Mouse (Mus musculus): ENCODE results near the gene Nr4a1. TPM values are rescaled to one million over a fixed set of nuclear protein-coding genes. Genes with fewer than 3 reads are reported as not detected.
A peak's percentile ranks its signal among the peaks of the same experiment; 100 is the strongest.

The Nr4a1 gene
- polyA plus RNA-seq (2016; fragmentation: Nextera tagmentation; extraction: Ambion mirVana), result 8.0 and 13.0 TPM in 2 replicates

GRCm38 (mm10) chr15:101253886-101254795 is at the start of gene Nr4a1:
TSS of gene Nr4a1 (plus strand) at chr15:101254269.
- H3K27me3 ChIP-seq (ENCODE audit: insufficient read depth, poor library complexity, severe bottlenecking), result no peaks in the 10 kb centered on the region
- H3K9me3 ChIP-seq, result no peaks in the 10 kb centered on the region
- H3K36me3 ChIP-seq, result 0 out of 2 replicates have a peak, but pooled peaks cover 3% of the 10 kb centered on the region
- peak within 1 kb of the TSS; percentile 89 for H3K4me3 ChIP-seq
- peak; percentile 90 for DNase-seq (ENCODE audit: low spot score)
- peak within 1 kb of the TSS; percentile 98 for H3K27ac ChIP-seq
- under 1% methylated on average over 67 of the region's 82 CpGs for WGBS
- peaks cover 47% of the 10 kb centered on the region for H3K4me1 ChIP-seq

- DNase-seq (ENCODE audit: low spot score), result no peak
- Histone ChIP-seq H3K4me1 (peaks cover 5% of the 10 kb centered on the region; the same call in 1 of the 2 replicates), H3K4me3 (no peak overlapping the region), H3K9me3 (no peaks in the 10 kb centered on the region; the same call in 1 of the 2 replicates), H3K27ac (no peak overlapping the region), H3K27me3 (ENCODE audit: insufficient read depth, poor library complexity, severe bottlenecking) (no peaks in the 10 kb centered on the region), H3K36me3 (peaks cover 87% of the 10 kb centered on the region)
- WGBS, result 80% methylated on average over 7 of the region's 7 CpGs
These were observed 49.3 kb upstream of the Nr4a1 start for GRCm38 (mm10) chr15:101204781-101205180.

- DNase-seq (ENCODE audit: low spot score), result no peak
- H3K36me3 ChIP-seq, result peaks cover 66% of the 10 kb centered on the region
- H3K9me3 ChIP-seq, result no peaks in the 10 kb centered on the region
- H3K4me1 ChIP-seq, result peaks cover 5% of the 10 kb centered on the region; the same call in 1 of the 2 replicates
- WGBS, result 65% methylated on average over 6 of the region's 6 CpGs
- H3K27me3 ChIP-seq (ENCODE audit: insufficient read depth, poor library complexity, severe bottlenecking), result no peaks in the 10 kb centered on the region
- no peak overlapping the region for H3K27ac ChIP-seq
- no peak overlapping the region for H3K4me3 ChIP-seq
These were observed 43.8 kb upstream of the Nr4a1 start for GRCm38 (mm10) chr15:101210228-101210627.

GRCm38 (mm10) chr15:101210998-101211613 is 43.0 kb upstream of the Nr4a1 start:
- Histone ChIP-seq H3K27ac (no peak overlapping the region), H3K27me3 (ENCODE audit: insufficient read depth, poor library complexity, severe bottlenecking) (no peaks in the 10 kb centered on the region), H3K4me3 (no peak overlapping the region), H3K4me1 (peaks cover 5% of the 10 kb centered on the region; the same call in 1 of the 2 replicates), H3K36me3 (peaks cover 61% of the 10 kb centered on the region), H3K9me3 (no peaks in the 10 kb centered on the region)
- WGBS, result 90% methylated on average over 14 of the region's 14 CpGs
- no peak for DNase-seq (ENCODE audit: low spot score)

- Histone ChIP-seq H3K36me3 (peaks cover 48% of the 10 kb centered on the region), H3K27ac (no peak overlapping the region), H3K4me1 (peaks cover 5% of the 10 kb centered on the region; the same call in 1 of the 2 replicates), H3K27me3 (ENCODE audit: insufficient read depth, poor library complexity, severe bottlenecking) (no peaks in the 10 kb centered on the region), H3K4me3 (no peak overlapping the region), H3K9me3 (no peaks in the 10 kb centered on the region)
- WGBS, result 82% methylated on average over 14 of the region's 14 CpGs
- DNase-seq (ENCODE audit: low spot score), result no peak
These were observed 41.6 kb upstream of the Nr4a1 start for GRCm38 (mm10) chr15:101212435-101212834.

- 0 out of 2 replicates have a peak, but pooled peaks cover under 1% of the 10 kb centered on the region for H3K4me1 ChIP-seq
- 69% methylated on average over 2 of the region's 2 CpGs for WGBS
- H3K4me3 ChIP-seq, result no peak overlapping the region
- 0 out of 2 replicates have a peak, but pooled peaks cover 2% of the 10 kb centered on the region for H3K27me3 ChIP-seq (ENCODE audit: insufficient read depth, poor library complexity, severe bottlenecking)
- H3K9me3 ChIP-seq, result no peaks in the 10 kb centered on the region
- no peak overlapping the region for H3K27ac ChIP-seq
- H3K36me3 ChIP-seq, result peaks cover 33% of the 10 kb centered on the region
- no peak for DNase-seq (ENCODE audit: low spot score)
These were observed 38.9 kb upstream of the Nr4a1 start for GRCm38 (mm10) chr15:101215136-101215535.

GRCm38 (mm10) chr15:101216036-101216435 is 38.0 kb upstream of the Nr4a1 start:
- WGBS, result 78% methylated on average over 4 of the region's 4 CpGs
- no peak for DNase-seq (ENCODE audit: low spot score)
- 0 out of 2 replicates have a peak, but pooled peaks cover 4% of the 10 kb centered on the region for H3K27me3 ChIP-seq (ENCODE audit: insufficient read depth, poor library complexity, severe bottlenecking)
- no peak overlapping the region for H3K27ac ChIP-seq
- H3K4me1 ChIP-seq, result peaks cover 8% of the 10 kb centered on the region
- H3K4me3 ChIP-seq, result no peak overlapping the region
- peaks cover 26% of the 10 kb centered on the region for H3K36me3 ChIP-seq
- H3K9me3 ChIP-seq, result no peaks in the 10 kb centered on the region

GRCm38 (mm10) chr15:101220905-101221297 is 33.2 kb upstream of the Nr4a1 start:
- 0 out of 2 replicates have a peak overlapping the region, but pooled peaks have one; percentile 13 for H3K27ac ChIP-seq
- WGBS, result 8% methylated on average over 8 of the region's 8 CpGs
- H3K4me1 ChIP-seq, result peaks cover 44% of the 10 kb centered on the region

GRCm38 (mm10) chr15:101221298-101222104 is 32.6 kb upstream of the Nr4a1 start:
- Histone ChIP-seq H3K9me3 (no peaks in the 10 kb centered on the region), H3K36me3 (no peaks in the 10 kb centered on the region), H3K27me3 (ENCODE audit: insufficient read depth, poor library complexity, severe bottlenecking) (peaks cover 47% of the 10 kb centered on the region), H3K4me3 (peak overlapping the region; percentile 55), H3K27ac (0 out of 2 replicates have a peak overlapping the region, but pooled peaks have one; percentile 13), H3K4me1 (peaks cover 44% of the 10 kb centered on the region)
- under 1% methylated on average over 14 of the region's 14 CpGs for WGBS
- peak; percentile 87 for DNase-seq (ENCODE audit: low spot score)

More at GRCm38 (mm10) chr15:101220905-101221297, 33.2 kb upstream of the Nr4a1 start:
- peaks cover 41% of the 10 kb centered on the region for H3K27me3 ChIP-seq (ENCODE audit: insufficient read depth, poor library complexity, severe bottlenecking)
- H3K4me3 ChIP-seq, result 0 out of 2 replicates have a peak overlapping the region, but pooled peaks have one; percentile 8
- no peaks in the 10 kb centered on the region for H3K36me3 ChIP-seq
- DNase-seq (ENCODE audit: low spot score), result no peak
- H3K9me3 ChIP-seq, result no peaks in the 10 kb centered on the region

GRCm38 (mm10) chr15:101222897-101223482 is 31.1 kb upstream of the Nr4a1 start:
- Histone ChIP-seq H3K27ac (0 out of 2 replicates have a peak overlapping the region, but pooled peaks have one; percentile 90), H3K36me3 (0 out of 2 replicates have a peak, but pooled peaks cover 3% of the 10 kb centered on the region), H3K27me3 (ENCODE audit: insufficient read depth, poor library complexity, severe bottlenecking) (peaks cover 58% of the 10 kb centered on the region), H3K9me3 (no peaks in the 10 kb centered on the region), H3K4me1 (peaks cover 58% of the 10 kb centered on the region), H3K4me3 (peak overlapping the region; percentile 91; the same call in 1 of the 2 replicates)
- WGBS, result 39% methylated on average over 13 of the region's 13 CpGs
- DNase-seq (ENCODE audit: low spot score), result no peak

- WGBS, result 9% methylated on average over 5 of the region's 5 CpGs
These were observed 30.5 kb upstream of the Nr4a1 start for GRCm38 (mm10) chr15:101223596-101223995.

More at GRCm38 (mm10) chr15:101223596-101223995, 30.5 kb upstream of the Nr4a1 start:
- 0 out of 2 replicates have a peak, but pooled peaks cover 3% of the 10 kb centered on the region for H3K36me3 ChIP-seq
- peaks cover 58% of the 10 kb centered on the region for H3K27me3 ChIP-seq (ENCODE audit: insufficient read depth, poor library complexity, severe bottlenecking)
- H3K27ac ChIP-seq, result peak overlapping the region; percentile 90; the same call in 1 of the 2 replicates
- peak overlapping the region; percentile 91 for H3K4me3 ChIP-seq
- H3K9me3 ChIP-seq, result no peaks in the 10 kb centered on the region
- DNase-seq (ENCODE audit: low spot score), result no peak
- peaks cover 63% of the 10 kb centered on the region for H3K4me1 ChIP-seq
